Mouse (Mus musculus): ENCODE measurements around the gene E030030I06Rik. TPM values are rescaled to one million over a fixed set of nuclear protein-coding genes. Genes with fewer than 3 reads are reported as not detected.
"Not testable (repeated sequence)": the region's sequence is repeated elsewhere in the genome, so short reads cannot be mapped to it uniquely, and the experiment has no call there.

E030030I06Rik gene
- polyA plus RNA-seq, 1 experiment from 2014 or later: 3.1 TPM

DNA sequence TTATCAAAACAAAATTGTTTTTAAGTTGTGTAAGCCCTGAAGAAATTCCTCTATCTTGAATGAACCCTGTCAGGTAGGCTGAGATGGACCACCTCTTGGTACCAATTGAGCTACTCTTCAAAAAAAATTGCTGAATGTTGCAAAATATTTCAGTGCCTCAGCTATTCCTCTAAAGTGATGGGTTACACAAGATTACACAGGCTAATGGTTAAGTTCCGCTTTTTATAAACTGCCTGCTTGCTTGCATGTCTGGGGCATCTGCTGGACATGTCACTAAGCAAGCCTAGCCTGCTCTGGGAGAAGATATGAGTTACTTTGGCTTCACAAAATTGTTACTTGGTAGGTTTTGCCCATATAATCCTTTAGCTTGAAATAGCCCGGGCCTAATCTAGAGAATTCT, 78.9 kb downstream of the E030030I06Rik start:
- Histone ChIP-seq H3K4me1 (replicated peaks) (no peaks in the 10 kb centered on the region), H3K4me2 (no peak overlapping the region), H3K36me3 (replicated peaks) (no peaks in the 10 kb centered on the region), H3K27ac (replicated peaks) (no peak overlapping the region), H3K9me3 (replicated peaks) (no peaks in the 10 kb centered on the region), H3K4me3 (replicated peaks) (no peak overlapping the region), H3K9ac (no peak overlapping the region), H3K27me3 (no peaks in the 10 kb centered on the region)
- ATAC-seq (ENCODE audit: insufficient read depth): no peak
- 53% methylated on average over 2 of the region's 2 CpGs for WGBS (ENCODE audit: insufficient replicate concordance)

DNA sequence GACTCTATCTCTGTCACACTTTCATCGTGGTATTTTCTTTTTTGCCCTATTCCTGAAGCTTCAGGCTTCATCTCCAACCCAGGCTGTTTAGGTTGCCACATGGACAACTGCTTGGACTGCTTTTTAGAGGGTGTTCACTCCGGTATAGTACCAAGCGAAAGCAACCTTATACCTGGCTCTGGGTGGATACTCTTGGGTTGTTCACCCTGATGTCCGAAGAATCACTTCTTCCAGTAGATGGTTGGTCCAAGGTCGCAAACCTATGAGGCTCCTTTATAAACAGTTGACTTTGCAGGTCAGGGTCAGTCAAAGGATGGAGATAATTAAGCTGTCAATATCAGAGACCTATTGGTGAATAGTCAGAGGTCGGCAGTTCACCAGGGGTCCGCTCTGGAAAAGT, 81.1 kb downstream of the E030030I06Rik start, which contains the start of gene 4930444G20Rik:
Gene 4930444G20Rik, minus strand, starts transcription at position 101 of the 400 bp plus-strand sequence.
- WGBS (ENCODE audit: insufficient replicate concordance): 69% methylated on average over 7 of the region's 7 CpGs
- H3K27me3 ChIP-seq; H3K4me3 ChIP-seq (replicated peaks); ATAC-seq (ENCODE audit: insufficient read depth); H3K9ac ChIP-seq; H3K4me1 ChIP-seq (replicated peaks); H3K9me3 ChIP-seq (replicated peaks); H3K4me2 ChIP-seq; H3K36me3 ChIP-seq (replicated peaks); H3K27ac ChIP-seq (replicated peaks): not testable (repeated sequence)

Other genes starting within 250 kb of the E030030I06Rik start
- gene 4930444G20Rik, start 81.2 kb downstream of the E030030I06Rik start, polyA plus RNA-seq (2015; fragmentation: Nextera tagmentation; extraction: Ambion mirVana): not detected in 2 replicates
- 2.3 and 2.6 TPM in 2 replicates for gene Raet1e, start 9.3 kb upstream of the E030030I06Rik start, polyA plus RNA-seq (2015; fragmentation: Nextera tagmentation; extraction: Ambion mirVana)
- 0.36 TPM in 1 of 2 replicates, not detected in the other for gene H60b, start 9.3 kb upstream of the E030030I06Rik start, polyA plus RNA-seq (2015; fragmentation: Nextera tagmentation; extraction: Ambion mirVana)
- 9.8 TPM in 2 replicates for gene Raet1d, start 211.3 kb upstream of the E030030I06Rik start, polyA plus RNA-seq (2015; fragmentation: Nextera tagmentation; extraction: Ambion mirVana)